Mouse (Mus musculus): ENCODE measurements around the gene Timmdc1. TPM values are rescaled to one million over a fixed set of nuclear protein-coding genes. Genes with fewer than 3 reads are reported as not detected.

The Timmdc1 gene
- polyA plus RNA-seq, 1 experiment: 24.4 TPM

- no peak within 1 kb of the TSS for H3K4me3 ChIP-seq (ENCODE audit: low read depth, low read length)
- no peaks in the 10 kb centered on the region for H3K4me1 ChIP-seq (ENCODE audit: control insufficient read depth, insufficient read depth, insufficient read length, low read length)
- TF ChIP-seq CTCF (IDR thresholded peaks at IDR 0.05; ENCODE audit: extremely low read depth, insufficient read length, insufficient replicate concordance, low read depth, low read length): no peak
- TF ChIP-seq POLR2A (IDR thresholded peaks at IDR 0.05; ENCODE audit: low read depth, low read length): no peak
- H3K27me3 ChIP-seq (ENCODE audit: control insufficient read depth, insufficient read depth, low read length): 0 out of 2 replicates have a peak, but pooled peaks cover 7% of the 10 kb centered on the region
- WGBS: 64% methylated on average over 3 of the region's 3 CpGs
- no peaks in the 10 kb centered on the region for H3K36me3 ChIP-seq (ENCODE audit: control insufficient read depth, insufficient read depth, low read length)
- no peak within 1 kb of the TSS for H3K27ac ChIP-seq (ENCODE audit: insufficient read depth, low read depth, low read length)
Observed at GRCm38 (mm10) chr16:38558221-38558748, 35.8 kb upstream of the Timmdc1 start, which contains the start of gene Tmem39a. Tmem39a (plus strand) TSS chr16:38558698.

- no peak for TF ChIP-seq POLR2A (IDR thresholded peaks at IDR 0.05; ENCODE audit: low read depth, low read length)
- TF ChIP-seq CTCF (IDR thresholded peaks at IDR 0.05; ENCODE audit: extremely low read depth, insufficient read length, insufficient replicate concordance, low read depth, low read length): no peak
- H3K27ac ChIP-seq (ENCODE audit: insufficient read depth, low read depth, low read length): no peak overlapping the region
- WGBS: 86% methylated on average over 3 of the region's 3 CpGs
- 0 out of 2 replicates have a peak, but pooled peaks cover 7% of the 10 kb centered on the region for H3K27me3 ChIP-seq (ENCODE audit: control insufficient read depth, insufficient read depth, low read length)
- no peaks in the 10 kb centered on the region for H3K4me1 ChIP-seq (ENCODE audit: control insufficient read depth, insufficient read depth, insufficient read length, low read length)
- H3K36me3 ChIP-seq (ENCODE audit: control insufficient read depth, insufficient read depth, low read length): no peaks in the 10 kb centered on the region
- no peak overlapping the region for H3K4me3 ChIP-seq (ENCODE audit: low read depth, low read length)
Observed at GRCm38 (mm10) chr16:38555988-38556387, 33.5 kb upstream of the Timmdc1 start.

DNA sequence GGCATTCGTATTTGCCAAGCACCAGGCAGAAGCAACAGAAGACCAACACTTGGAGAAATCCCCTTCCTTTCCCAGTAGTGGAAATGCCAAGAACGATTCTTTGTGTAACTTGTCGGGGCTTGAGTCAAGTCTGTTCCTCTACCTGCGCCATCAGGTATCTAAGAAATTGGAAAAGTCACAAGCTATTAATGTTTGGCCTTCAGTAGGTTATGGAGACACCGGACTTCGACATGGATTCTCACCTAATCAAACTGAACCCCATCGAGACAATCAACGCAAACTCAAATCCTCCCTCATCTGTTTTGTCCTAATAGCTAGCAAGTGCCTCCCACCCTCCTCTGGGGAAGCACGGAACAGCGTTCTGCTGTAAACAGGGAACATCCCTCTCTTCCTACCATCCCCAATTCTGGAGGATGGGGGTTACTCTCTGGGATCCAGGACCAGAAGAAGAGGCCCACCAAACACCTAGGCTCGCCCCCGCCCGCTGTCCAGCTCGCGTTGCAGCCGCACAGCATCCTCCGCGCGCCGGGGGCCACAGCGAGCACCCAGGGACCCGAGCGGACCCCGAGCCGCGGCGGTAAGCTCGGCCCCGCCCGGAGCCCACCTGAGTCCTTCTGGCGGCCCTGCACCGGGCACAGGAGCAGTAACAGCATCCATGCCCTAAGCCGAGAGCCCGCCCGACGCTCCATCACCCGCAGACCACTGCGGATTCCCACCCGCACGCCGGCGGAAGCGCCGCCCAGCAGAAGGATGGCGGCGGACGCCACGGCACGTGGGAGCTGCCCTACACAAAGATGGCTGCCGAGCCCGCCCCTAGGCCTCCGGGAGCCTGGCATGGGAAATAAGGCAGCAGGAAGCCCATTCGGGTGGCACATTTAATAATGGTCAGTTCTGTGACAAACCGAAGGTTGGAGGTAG, 27.3 kb upstream of the Timmdc1 start, which contains the start of gene Poglut1:
TSS of gene Poglut1 (minus strand) at position 780 of the 918 bp plus-strand sequence.
- H3K36me3 ChIP-seq (ENCODE audit: control insufficient read depth, insufficient read depth, low read length): peaks cover 2% of the 10 kb centered on the region; the same call in 1 of the 2 replicates
- 2% methylated on average over 54 of the region's 54 CpGs for WGBS
- no peaks in the 10 kb centered on the region; the same call in 1 of the 2 replicates for H3K4me1 ChIP-seq (ENCODE audit: control insufficient read depth, insufficient read depth, insufficient read length, low read length)
- no peaks in the 10 kb centered on the region for H3K27me3 ChIP-seq (ENCODE audit: control insufficient read depth, insufficient read depth, low read length)
- no peak within 1 kb of the TSS for H3K27ac ChIP-seq (ENCODE audit: insufficient read depth, low read depth, low read length)
- peak within 1 kb of the TSS; percentile 96 for H3K4me3 ChIP-seq (ENCODE audit: low read depth, low read length)
- TF ChIP-seq CTCF (IDR thresholded peaks at IDR 0.05; ENCODE audit: extremely low read depth, insufficient read length, insufficient replicate concordance, low read depth, low read length): no peak
- no peak; the same call in 1 of the 2 replicates for TF ChIP-seq POLR2A (IDR thresholded peaks at IDR 0.05; ENCODE audit: low read depth, low read length)

- no peak overlapping the region for H3K4me3 ChIP-seq (ENCODE audit: low read depth, low read length)
- H3K36me3 ChIP-seq (ENCODE audit: control insufficient read depth, insufficient read depth, low read length): peaks cover 2% of the 10 kb centered on the region; the same call in 1 of the 2 replicates
- no peak overlapping the region for H3K27ac ChIP-seq (ENCODE audit: insufficient read depth, low read depth, low read length)
- WGBS: 84% methylated on average over 1 of the region's 1 CpGs
- TF ChIP-seq CTCF (IDR thresholded peaks at IDR 0.05; ENCODE audit: extremely low read depth, insufficient read length, insufficient replicate concordance, low read depth, low read length) (no peak), POLR2A (IDR thresholded peaks at IDR 0.05; ENCODE audit: low read depth, low read length) (no peak)
- no peaks in the 10 kb centered on the region for H3K27me3 ChIP-seq (ENCODE audit: control insufficient read depth, insufficient read depth, low read length)
- no peaks in the 10 kb centered on the region; the same call in 1 of the 2 replicates for H3K4me1 ChIP-seq (ENCODE audit: control insufficient read depth, insufficient read depth, insufficient read length, low read length)
Observed at GRCm38 (mm10) chr16:38548000-38548399, 25.5 kb upstream of the Timmdc1 start.

DNA sequence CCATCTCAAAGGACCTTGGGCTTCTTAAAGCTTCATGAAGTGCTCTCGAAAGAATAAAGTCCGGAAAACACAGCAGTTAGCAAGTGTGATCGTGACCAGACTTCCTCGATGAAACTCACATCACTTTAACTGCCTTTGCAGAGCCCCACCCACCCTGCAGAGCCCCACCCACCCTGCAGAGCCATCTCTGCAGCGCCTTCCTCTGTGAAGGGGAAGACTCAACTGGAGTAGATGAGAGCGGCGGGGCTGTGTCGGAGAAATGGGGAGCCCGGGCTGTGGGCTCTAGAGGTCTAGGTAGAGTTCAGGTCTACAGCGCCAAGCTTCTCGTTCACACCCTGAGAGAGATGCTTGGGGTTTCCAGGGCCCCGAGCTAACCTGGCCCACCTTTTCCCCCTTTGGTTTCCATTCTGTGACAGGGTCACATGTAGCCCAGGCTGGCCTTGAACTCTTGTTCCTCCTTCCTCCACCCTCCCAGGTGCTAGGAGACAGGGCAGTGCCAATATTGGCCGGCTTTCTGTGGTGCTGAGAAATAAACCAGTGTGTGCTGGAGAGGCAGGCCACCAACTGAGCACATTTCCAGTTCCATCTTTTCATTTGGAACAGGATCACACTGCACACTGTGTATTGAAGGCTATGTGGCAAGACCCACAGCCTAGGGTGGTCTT, 16.4 kb upstream of the Timmdc1 start:
- no peaks in the 10 kb centered on the region for H3K27me3 ChIP-seq (ENCODE audit: control insufficient read depth, insufficient read depth, low read length)
- TF ChIP-seq POLR2A (IDR thresholded peaks at IDR 0.05; ENCODE audit: low read depth, low read length): no peak
- H3K27ac ChIP-seq (ENCODE audit: insufficient read depth, low read depth, low read length): no peak overlapping the region
- peaks cover 15% of the 10 kb centered on the region for H3K36me3 ChIP-seq (ENCODE audit: control insufficient read depth, insufficient read depth, low read length)
- no peak overlapping the region for H3K4me3 ChIP-seq (ENCODE audit: low read depth, low read length)
- 78% methylated on average over 13 of the region's 13 CpGs for WGBS
- no peaks in the 10 kb centered on the region for H3K4me1 ChIP-seq (ENCODE audit: control insufficient read depth, insufficient read depth, insufficient read length, low read length)

GRCm38 (mm10) chr16:38536544-38537146, 14.2 kb upstream of the Timmdc1 start:
- Histone ChIP-seq H3K4me1 (ENCODE audit: control insufficient read depth, insufficient read depth, insufficient read length, low read length) (no peaks in the 10 kb centered on the region), H3K27me3 (ENCODE audit: control insufficient read depth, insufficient read depth, low read length) (no peaks in the 10 kb centered on the region), H3K36me3 (ENCODE audit: control insufficient read depth, insufficient read depth, low read length) (peaks cover 11% of the 10 kb centered on the region), H3K27ac (ENCODE audit: insufficient read depth, low read depth, low read length) (0 out of 2 replicates have a peak overlapping the region, but pooled peaks have one; percentile 19), H3K4me3 (ENCODE audit: low read depth, low read length) (no peak overlapping the region)
- no peak for TF ChIP-seq POLR2A (IDR thresholded peaks at IDR 0.05; ENCODE audit: low read depth, low read length)
- TF ChIP-seq CTCF (IDR thresholded peaks at IDR 0.05; ENCODE audit: extremely low read depth, insufficient read length, insufficient replicate concordance, low read depth, low read length): peak; percentile 97
- 20% methylated on average over 8 of the region's 8 CpGs for WGBS
